Mouse (Mus musculus): ENCODE results near the gene Nicn1. TPM values are rescaled to one million over a fixed set of nuclear protein-coding genes. Genes with fewer than 3 reads are reported as not detected.
A peak's percentile ranks its signal among the peaks of the same experiment; 100 is the strongest.

Nicn1 gene
- polyA plus RNA-seq, 1 experiment = 24.8 TPM

GRCm38 (mm10) chr9:108339886-108340257 lies 49.6 kb downstream of the Nicn1 start:
- Histone ChIP-seq H3K27ac (ENCODE audit: control insufficient read depth, insufficient read depth, low read depth, low read length) (peak overlapping the region; percentile 88), H3K4me3 (ENCODE audit: control insufficient read depth, low read depth, low read length) (peak overlapping the region; percentile 93), H3K27me3 (ENCODE audit: control insufficient read depth, insufficient read depth, low read length) (no peaks in the 10 kb centered on the region), H3K36me3 (ENCODE audit: control insufficient read depth, insufficient read depth, low read length) (no peaks in the 10 kb centered on the region; the same call in 1 of the 2 replicates), H3K4me1 (ENCODE audit: control insufficient read depth, insufficient read depth, low read length) (peaks cover 13% of the 10 kb centered on the region)
- TF ChIP-seq POLR2A (IDR thresholded peaks at IDR 0.05; ENCODE audit: control insufficient read depth, low read depth, low read length) = no peak

- TF ChIP-seq CTCF (IDR thresholded peaks at IDR 0.05; ENCODE audit: control insufficient read depth, insufficient read depth, insufficient replicate concordance, low read depth, low read length) = no peak
- no peak for TF ChIP-seq POLR2A (IDR thresholded peaks at IDR 0.05; ENCODE audit: control insufficient read depth, low read depth, low read length)
- Histone ChIP-seq H3K4me1 (ENCODE audit: control insufficient read depth, insufficient read depth, low read length) (peaks cover 13% of the 10 kb centered on the region), H3K4me3 (ENCODE audit: control insufficient read depth, low read depth, low read length) (peak overlapping the region; percentile 93; the same call in 1 of the 2 replicates), H3K27ac (ENCODE audit: control insufficient read depth, insufficient read depth, low read depth, low read length) (no peak overlapping the region), H3K36me3 (ENCODE audit: control insufficient read depth, insufficient read depth, low read length) (no peaks in the 10 kb centered on the region), H3K27me3 (ENCODE audit: control insufficient read depth, insufficient read depth, low read length) (no peaks in the 10 kb centered on the region)
Measured at GRCm38 (mm10) chr9:108340258-108341138, 50.3 kb downstream of the Nicn1 start.

GRCm38 (mm10) chr9:108341139-108341475 lies 50.9 kb downstream of the Nicn1 start:
- H3K27ac ChIP-seq (ENCODE audit: control insufficient read depth, insufficient read depth, low read depth, low read length) = no peak overlapping the region

GRCm38 (mm10) chr9:108341801-108342200 lies 51.6 kb downstream of the Nicn1 start:
- no peaks in the 10 kb centered on the region for H3K36me3 ChIP-seq (ENCODE audit: control insufficient read depth, insufficient read depth, low read length)
- H3K4me3 ChIP-seq (ENCODE audit: control insufficient read depth, low read depth, low read length) = no peak overlapping the region
- no peak for TF ChIP-seq CTCF (IDR thresholded peaks at IDR 0.05; ENCODE audit: control insufficient read depth, insufficient read depth, insufficient replicate concordance, low read depth, low read length)
- no peak for TF ChIP-seq POLR2A (IDR thresholded peaks at IDR 0.05; ENCODE audit: control insufficient read depth, low read depth, low read length)
- peak overlapping the region; percentile 61; the same call in 1 of the 2 replicates for H3K27ac ChIP-seq (ENCODE audit: control insufficient read depth, insufficient read depth, low read depth, low read length)
- H3K4me1 ChIP-seq (ENCODE audit: control insufficient read depth, insufficient read depth, low read length) = peaks cover 15% of the 10 kb centered on the region
- no peaks in the 10 kb centered on the region for H3K27me3 ChIP-seq (ENCODE audit: control insufficient read depth, insufficient read depth, low read length)

More at GRCm38 (mm10) chr9:108341139-108341475, 50.9 kb downstream of the Nicn1 start:
- Histone ChIP-seq H3K36me3 (ENCODE audit: control insufficient read depth, insufficient read depth, low read length) (no peaks in the 10 kb centered on the region), H3K27me3 (ENCODE audit: control insufficient read depth, insufficient read depth, low read length) (no peaks in the 10 kb centered on the region), H3K4me3 (ENCODE audit: control insufficient read depth, low read depth, low read length) (no peak overlapping the region), H3K4me1 (ENCODE audit: control insufficient read depth, insufficient read depth, low read length) (peaks cover 13% of the 10 kb centered on the region)
- TF ChIP-seq POLR2A (IDR thresholded peaks at IDR 0.05; ENCODE audit: control insufficient read depth, low read depth, low read length) = no peak
- no peak for TF ChIP-seq CTCF (IDR thresholded peaks at IDR 0.05; ENCODE audit: control insufficient read depth, insufficient read depth, insufficient replicate concordance, low read depth, low read length)

GRCm38 (mm10) chr9:108342301-108342831 lies 52.1 kb downstream of the Nicn1 start:
- Histone ChIP-seq H3K4me3 (ENCODE audit: control insufficient read depth, low read depth, low read length) (no peak overlapping the region), H3K27ac (ENCODE audit: control insufficient read depth, insufficient read depth, low read depth, low read length) (peak overlapping the region; percentile 61), H3K27me3 (ENCODE audit: control insufficient read depth, insufficient read depth, low read length) (no peaks in the 10 kb centered on the region), H3K36me3 (ENCODE audit: control insufficient read depth, insufficient read depth, low read length) (no peaks in the 10 kb centered on the region), H3K4me1 (ENCODE audit: control insufficient read depth, insufficient read depth, low read length) (peaks cover 16% of the 10 kb centered on the region)
- TF ChIP-seq CTCF (IDR thresholded peaks at IDR 0.05; ENCODE audit: control insufficient read depth, insufficient read depth, insufficient replicate concordance, low read depth, low read length) (no peak), POLR2A (IDR thresholded peaks at IDR 0.05; ENCODE audit: control insufficient read depth, low read depth, low read length) (no peak)

- peaks cover 15% of the 10 kb centered on the region for H3K4me1 ChIP-seq (ENCODE audit: control insufficient read depth, insufficient read depth, low read length)
- no peaks in the 10 kb centered on the region for H3K27me3 ChIP-seq (ENCODE audit: control insufficient read depth, insufficient read depth, low read length)
- no peaks in the 10 kb centered on the region for H3K36me3 ChIP-seq (ENCODE audit: control insufficient read depth, insufficient read depth, low read length)
- peak overlapping the region; percentile 67 for H3K27ac ChIP-seq (ENCODE audit: control insufficient read depth, insufficient read depth, low read depth, low read length)
- H3K4me3 ChIP-seq (ENCODE audit: control insufficient read depth, low read depth, low read length) = no peak overlapping the region
- no peak for TF ChIP-seq POLR2A (IDR thresholded peaks at IDR 0.05; ENCODE audit: control insufficient read depth, low read depth, low read length)
- no peak for TF ChIP-seq CTCF (IDR thresholded peaks at IDR 0.05; ENCODE audit: control insufficient read depth, insufficient read depth, insufficient replicate concordance, low read depth, low read length)
Measured at GRCm38 (mm10) chr9:108343331-108343730, 53.1 kb downstream of the Nicn1 start.

- H3K27me3 ChIP-seq (ENCODE audit: control insufficient read depth, insufficient read depth, low read length) = no peaks in the 10 kb centered on the region
- H3K36me3 ChIP-seq (ENCODE audit: control insufficient read depth, insufficient read depth, low read length) = no peaks in the 10 kb centered on the region
- TF ChIP-seq CTCF (IDR thresholded peaks at IDR 0.05; ENCODE audit: control insufficient read depth, insufficient read depth, insufficient replicate concordance, low read depth, low read length) (no peak), POLR2A (IDR thresholded peaks at IDR 0.05; ENCODE audit: control insufficient read depth, low read depth, low read length) (no peak)
- H3K27ac ChIP-seq (ENCODE audit: control insufficient read depth, insufficient read depth, low read depth, low read length) = no peak overlapping the region
- H3K4me1 ChIP-seq (ENCODE audit: control insufficient read depth, insufficient read depth, low read length) = peaks cover 15% of the 10 kb centered on the region
- no peak overlapping the region for H3K4me3 ChIP-seq (ENCODE audit: control insufficient read depth, low read depth, low read length)
Measured at GRCm38 (mm10) chr9:108343835-108344234, 53.6 kb downstream of the Nicn1 start.
